Mouse (Mus musculus): ENCODE results near the gene Keg1. TPM values are rescaled to one million over a fixed set of nuclear protein-coding genes. Genes with fewer than 3 reads are reported as not detected.

Keg1 gene
- not detected for polyA plus RNA-seq (2017; shearing (Covaris generic))

DNA sequence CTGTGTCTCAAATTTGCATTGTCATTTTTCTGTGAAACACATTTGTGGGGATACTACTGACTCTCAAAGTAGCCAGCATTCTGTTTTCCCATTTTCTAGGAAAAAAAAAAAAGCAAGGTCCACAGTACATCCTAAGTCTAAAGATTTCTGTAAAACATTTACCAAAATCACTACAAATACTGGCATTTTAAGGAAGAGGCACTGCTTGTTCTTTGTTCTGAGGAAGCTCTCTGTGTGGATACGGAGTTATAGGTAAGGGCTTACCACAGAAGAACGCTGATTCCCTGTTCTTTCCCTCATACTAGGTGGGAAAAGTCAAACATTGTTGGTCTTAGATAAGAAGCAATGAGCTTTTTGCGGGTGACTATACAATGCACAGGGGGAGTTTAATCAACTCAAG is at the start of gene Keg1:
Keg1 (plus strand) TSS at position 197 of the 400 bp plus-strand sequence.

DNA sequence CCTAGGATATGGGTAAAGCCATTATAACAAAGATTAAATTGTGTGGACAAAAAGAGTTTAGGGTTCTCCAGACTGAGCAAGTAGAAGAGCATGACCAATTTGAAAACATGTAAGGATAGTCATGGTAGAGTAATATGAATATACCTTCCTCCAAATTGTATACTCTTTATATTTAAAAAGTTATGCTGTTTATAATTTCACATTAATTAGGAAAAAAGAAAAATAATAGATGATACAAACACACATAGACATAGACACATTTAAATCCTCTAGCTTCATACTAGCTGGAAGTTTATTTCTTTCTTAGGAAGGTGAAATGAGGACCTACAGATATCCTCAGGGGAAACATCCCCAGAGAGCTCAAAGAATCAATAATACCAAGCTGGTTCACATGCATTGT is 25.4 kb upstream of the Keg1 start, which contains the start of gene Olfr1442:
Olfr1442 (plus strand) TSS at position 301 of the 400 bp plus-strand sequence.

DNA sequence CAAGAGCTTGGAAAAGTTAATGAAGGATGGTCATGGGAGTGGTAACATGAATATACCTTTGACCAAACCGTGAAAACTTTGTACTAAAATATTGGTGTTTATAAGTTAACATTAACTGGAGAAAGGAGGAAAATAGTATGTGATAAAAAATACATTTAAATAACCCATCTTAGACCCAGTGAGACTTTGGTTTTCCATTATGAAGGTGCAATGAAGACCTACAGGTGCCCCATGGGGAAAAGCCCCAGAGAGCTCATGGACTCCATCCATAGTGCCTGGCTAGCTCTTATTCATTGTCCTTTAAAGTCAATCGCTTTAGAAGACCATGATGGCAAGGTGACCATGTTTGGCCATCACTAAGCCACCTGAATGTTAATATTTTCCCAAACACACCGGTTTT is 17.8 kb upstream of the Keg1 start, which contains the start of gene Olfr1443:
Olfr1443 (plus strand) TSS at position 301 of the 400 bp plus-strand sequence.

GRCm38 (mm10) chr19:12765308-12765707 is 69.7 kb downstream of the Keg1 start, which contains the start of gene Cntf:
Gene Cntf (minus strand): TSS chr19:12765632.

Other genes starting within 250 kb of the Keg1 start
- 0.29 TPM for gene Mpeg1, start 235.0 kb upstream of the Keg1 start, polyA plus RNA-seq (2017; shearing (Covaris generic))
- 34.0 TPM for gene Dtx4, start 194.3 kb upstream of the Keg1 start, polyA plus RNA-seq (2017; shearing (Covaris generic))
- 23.3 TPM for gene Fam111a, start 150.0 kb upstream of the Keg1 start, polyA plus RNA-seq (2017; shearing (Covaris generic))
- not detected for gene Gm4952, start 95.8 kb upstream of the Keg1 start, polyA plus RNA-seq (2017; shearing (Covaris generic))
- not detected for gene Glyat, start 62.5 kb upstream of the Keg1 start, polyA plus RNA-seq (2017; shearing (Covaris generic))
- not detected for gene Olfr1442, start 25.3 kb upstream of the Keg1 start, polyA plus RNA-seq (2017; shearing (Covaris generic))
- not detected for gene Olfr1443, start 17.7 kb upstream of the Keg1 start, polyA plus RNA-seq (2017; shearing (Covaris generic))
- not detected for gene Cntf, start 69.8 kb downstream of the Keg1 start, polyA plus RNA-seq (2017; shearing (Covaris generic))
- 21.1 TPM for gene Zfp91, start 100.3 kb downstream of the Keg1 start, polyA plus RNA-seq (2017; shearing (Covaris generic))
- 348 TPM for gene Lpxn, start 100.4 kb downstream of the Keg1 start, polyA plus RNA-seq (2017; shearing (Covaris generic))
- gene Gm5244, start 150.9 kb downstream of the Keg1 start, polyA plus RNA-seq (2017; shearing (Covaris generic)) = not detected
- gene Olfr1444, start 161.5 kb downstream of the Keg1 start, polyA plus RNA-seq (2017; shearing (Covaris generic)) = not detected
- gene Olfr1445, start 188.1 kb downstream of the Keg1 start, polyA plus RNA-seq (2017; shearing (Covaris generic)) = not detected
- not detected for gene Olfr1446, start 197.7 kb downstream of the Keg1 start, polyA plus RNA-seq (2017; shearing (Covaris generic))
- not detected for gene Olfr1447, start 208.0 kb downstream of the Keg1 start, polyA plus RNA-seq (2017; shearing (Covaris generic))
- not detected for gene Olfr1448, start 228.6 kb downstream of the Keg1 start, polyA plus RNA-seq (2017; shearing (Covaris generic))
- not detected for gene Olfr1449, start 235.1 kb downstream of the Keg1 start, polyA plus RNA-seq (2017; shearing (Covaris generic))

All from effector memory CD4-positive, alpha-beta T cell, adult 5 months (primary cell).